Mouse (Mus musculus) activated CD4-positive, CD25-positive, alpha-beta regulatory T cell, adult 9 weeks (primary cell): ENCODE results near the gene Gm1110. TPM values are rescaled to one million over a fixed set of nuclear protein-coding genes. Genes with fewer than 3 reads are reported as not detected.

ENCODE experiments used
- polyA plus RNA-seq: library from polyadenylated mRNA; unstranded; fragments of 100-300 nt; shearing (Covaris generic); gene quantifications from one replicate; pipeline ENCODE4 v1.2.1, GENCODE M21; 2017

The Gm1110 gene
- not detected for polyA plus RNA-seq

DNA sequence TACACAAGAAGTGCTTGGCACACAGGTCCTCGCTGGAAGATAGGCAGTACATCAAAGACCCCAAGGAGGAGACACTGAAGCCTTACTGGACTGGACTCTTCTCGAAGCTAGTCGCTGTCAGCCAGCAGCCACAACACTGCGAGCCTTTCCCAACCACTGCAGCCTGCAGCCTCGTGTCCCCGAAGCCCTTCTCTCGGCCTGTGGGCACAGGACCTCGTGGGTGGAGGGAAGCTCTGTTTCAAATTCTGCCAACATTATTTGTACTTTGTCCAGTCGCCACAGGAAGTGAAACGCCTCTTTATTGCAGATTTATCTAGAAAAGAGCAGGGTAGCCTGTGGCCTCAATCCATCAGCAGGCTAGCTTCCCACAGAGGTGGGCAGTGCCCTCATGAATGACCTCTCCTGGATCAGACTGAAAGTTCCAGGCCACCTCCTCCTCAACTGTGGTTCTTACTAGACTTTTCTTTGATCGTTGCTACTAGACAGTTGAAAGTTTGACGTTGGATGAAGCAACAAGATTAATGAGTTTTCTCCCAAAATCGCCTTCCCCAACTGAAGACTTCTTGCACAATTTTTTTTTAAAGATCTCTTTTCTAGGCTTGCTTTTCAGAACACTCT, at the start of gene Gm1110:
Gm1110 (minus strand) TSS at position 203 of the 618 bp plus-strand sequence.

DNA sequence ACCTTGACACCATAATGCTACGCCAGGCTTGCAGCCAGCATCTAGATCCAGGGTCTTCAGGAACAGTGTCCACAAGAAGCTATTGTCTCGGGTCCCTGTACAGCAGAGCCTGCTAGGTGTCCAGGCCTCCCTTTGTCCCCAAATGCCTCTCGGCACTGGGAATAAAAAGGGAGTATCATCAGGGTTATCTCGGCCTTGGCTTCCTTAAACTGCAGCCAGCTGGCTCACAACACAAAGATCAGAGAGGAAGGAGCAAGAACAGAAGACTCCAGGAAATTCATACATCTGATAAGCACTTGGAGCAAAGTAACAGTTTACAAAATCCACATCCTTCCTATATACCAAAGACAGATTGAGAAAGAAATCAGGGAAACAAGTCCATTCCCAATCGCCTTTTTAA, 62.2 kb downstream of the Gm1110 start, which contains the start of gene Glb1l3:
Glb1l3 (minus strand) TSS at position 140 of the 400 bp plus-strand sequence.

Other genes starting within 250 kb of the Gm1110 start
- gene B3gat1, start 189.4 kb downstream of the Gm1110 start, polyA plus RNA-seq = not detected
- not detected for gene Glb1l2, start 116.6 kb downstream of the Gm1110 start, polyA plus RNA-seq
- not detected for gene Glb1l3, start 62.2 kb downstream of the Gm1110 start, polyA plus RNA-seq
- gene Acad8, start 76.5 kb upstream of the Gm1110 start, polyA plus RNA-seq = 35.4 TPM
- gene Thyn1, start 76.6 kb upstream of the Gm1110 start, polyA plus RNA-seq = 89.7 TPM
- gene Vps26b, start 107.0 kb upstream of the Gm1110 start, polyA plus RNA-seq = 18.8 TPM
- gene Ncapd3, start 107.1 kb upstream of the Gm1110 start, polyA plus RNA-seq = 38.1 TPM
- gene Jam3, start 232.3 kb upstream of the Gm1110 start, polyA plus RNA-seq = 0.37 TPM